In the genomic region with DNA sequence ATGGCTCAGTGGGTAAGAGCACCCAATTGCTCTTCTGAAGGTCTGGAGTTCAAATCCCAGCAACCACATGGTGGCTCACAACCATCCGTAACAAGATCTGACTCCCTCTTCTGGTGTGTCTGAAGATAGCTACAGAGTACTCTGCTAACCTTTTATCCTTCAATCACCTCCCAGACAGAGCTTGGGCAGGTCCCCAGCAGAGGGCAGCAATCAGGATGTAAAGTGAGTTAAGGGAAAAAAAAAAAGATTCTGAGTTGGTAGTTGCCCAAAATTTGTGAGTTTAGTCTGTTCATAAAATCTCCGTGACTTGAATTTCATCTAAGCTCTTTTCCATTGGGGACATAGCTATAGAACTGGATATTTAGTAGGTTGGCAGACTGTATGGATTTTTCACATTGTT, we compare ENCODE assay signal across 23 mouse cellular contexts. TPM values are rescaled to one million over a fixed set of nuclear protein-coding genes. Genes with fewer than 3 reads are reported as not detected.
DNase-seq lines count a peak whose midpoint lies in the region; ATAC-seq and TF ChIP-seq lines count a peak whose summit lies in the region.
"Not testable (repeated sequence)": the region's sequence is repeated elsewhere in the genome, so short reads cannot be mapped to it uniquely, and the experiment has no call there.
"Had no signal": no experiment of that assay in that cellular context is flagged by ENCODE, and none has a peak within 500 bp of the region (broad histone marks: within the 10 kb centered on the region; RNA-seq: fewer than 3 reads in every experiment).

No protein-coding gene starts in this region.

- DNase-seq in 3T3-L1 (ENCODE audit: low read depth, low spot score) (peak; percentile 21), ES-E14 (ENCODE audit: low read depth, low spot score) (peak; percentile 70)
- peak; percentile 39 to 42 for DNase-seq in cerebellum, postnatal 10 days
- not testable (repeated sequence) for DNase-seq in forebrain, embryonic 10.5 days (ENCODE audit: extremely low spot score, low spot score); hindbrain, postnatal 0 days (ENCODE audit: low spot score); left cerebral cortex, adult 2 months (ENCODE audit: extremely low spot score in 1 of 2, low spot score in 2 of 2)
- DNase-seq in lung, embryonic 14.5 days: peak; percentile 20
- DNase-seq in testis, postnatal 10 days (ENCODE audit: low spot score): peak; percentile 48

- peak; percentile 41 for TF ChIP-seq CTCF in hindbrain, postnatal 0 days (IDR thresholded peaks at IDR 0.05; ENCODE audit: low read depth)
- peak; percentile 11 for TF ChIP-seq CTCF in left cerebral cortex, adult 2 months (IDR thresholded peaks at IDR 0.05)
- TF ChIP-seq CTCF in lung, embryonic 14.5 days (IDR thresholded peaks at IDR 0.05; ENCODE audit: low read depth): peak; percentile 27; the same call in 1 of the 2 replicates

- intact Hi-C loops in left cerebral cortex, adult 2 months (cut with DNase I): not testable (repeated sequence)

- not testable (repeated sequence) for H3K27ac ChIP-seq in ES-E14 (ENCODE audit: insufficient read depth, low read depth, low read length, poor library complexity, severe bottlenecking); hindbrain, postnatal 0 days; left cerebral cortex, adult 2 months; lung, embryonic 14.5 days (ENCODE audit: low read depth)
- H3K27ac ChIP-seq in forebrain, embryonic 10.5 days: peak overlapping the region; percentile 74; the same call in 1 of the 2 replicates

- H3K36me3 ChIP-seq in ES-E14 (ENCODE audit: control insufficient read depth, insufficient read depth, low read length, poor library complexity, severe bottlenecking); forebrain, embryonic 10.5 days (replicated peaks); hindbrain, postnatal 0 days (ENCODE audit: insufficient read depth, low read length); lung, embryonic 14.5 days (ENCODE audit: insufficient read depth): not testable (repeated sequence)

- H3K9ac ChIP-seq in ES-E14 (ENCODE audit: insufficient read depth, low read depth, low read length, poor library complexity, severe bottlenecking); hindbrain, postnatal 0 days (replicated peaks; ENCODE audit: low read length); lung, embryonic 14.5 days: not testable (repeated sequence)

- H3K4me1 ChIP-seq in ES-E14 (ENCODE audit: control insufficient read depth in 2 of 2, insufficient read depth in 2 of 2, low read length in 2 of 2, poor library complexity in 1 of 2); hindbrain, postnatal 0 days (ENCODE audit: insufficient read depth, low read length); lung, embryonic 14.5 days (ENCODE audit: insufficient read depth): not testable (repeated sequence)
- H3K4me1 ChIP-seq in forebrain, embryonic 10.5 days: peaks cover 13% of the 10 kb centered on the region

- not testable (repeated sequence) for ATAC-seq in hindbrain, postnatal 0 days; lung, embryonic 14.5 days (ENCODE audit: insufficient read depth)

- in situ Hi-C loops in ES-E14 (cut with MboI; ENCODE audit: low sequenced_read_pairs in 2 of 2, unreplicated experiment in 2 of 2): not testable (repeated sequence)

- H3K9me3 ChIP-seq in ES-E14 (ENCODE audit: control insufficient read depth, insufficient read depth, low read depth, low read length); forebrain, embryonic 10.5 days; hindbrain, postnatal 0 days (ENCODE audit: low read length); lung, embryonic 14.5 days (ENCODE audit: low read depth, low read length): not testable (repeated sequence)

- H3K27me3 ChIP-seq in forebrain, embryonic 10.5 days (ENCODE audit: poor library complexity, severe bottlenecking); hindbrain, postnatal 0 days (ENCODE audit: insufficient read depth, low read length); lung, embryonic 14.5 days (ENCODE audit: insufficient read depth, low read length): not testable (repeated sequence)

- WGBS in forebrain, embryonic 10.5 days: 41% methylated on average over 2 of the region's 2 CpGs
- 48% methylated on average over 2 of the region's 2 CpGs for WGBS in hindbrain, postnatal 0 days
- WGBS in lung, embryonic 14.5 days: 70% methylated on average over 2 of the region's 2 CpGs

- H3K4me3 ChIP-seq in ES-E14 (ENCODE audit: insufficient read depth in 1 of 2, low read depth in 1 of 2, low read length in 2 of 2, poor library complexity in 1 of 2, severe bottlenecking in 1 of 2); forebrain, embryonic 10.5 days; hindbrain, postnatal 0 days (ENCODE audit: low read length); left cerebral cortex, adult 2 months; lung, embryonic 14.5 days (ENCODE audit: low read depth, low read length): not testable (repeated sequence)

- not testable (repeated sequence) for H3K4me2 ChIP-seq in hindbrain, postnatal 0 days (ENCODE audit: low read depth, low read length); lung, embryonic 14.5 days

TF ChIP-seq in ES-E14, 5 proteins besides CTCF, POLR2A, EP300 and RAD21:
- TF ChIP-seq ZNF384 (IDR thresholded peaks at IDR 0.05; ENCODE audit: low read depth, low read length): peak; percentile 78

RNA-seq across cellular contexts. Expression of gene Cma2, which starts 13.1 kb away (rescaled TPM):
- not detected in 2 replicates for total RNA-seq in ES-E14 (2012; rRNA removed)
- not detected in 2 replicates for polyA plus RNA-seq in forebrain, embryonic 10.5 days (2016; fragmentation: Nextera tagmentation; extraction: Ambion mirVana)
- not detected in 2 replicates for total RNA-seq in hindbrain, postnatal 0 days (2014; rRNA removed)
- polyA plus RNA-seq in hindbrain, postnatal 0 days (2015; fragmentation: Nextera tagmentation; extraction: Ambion mirVana): not detected in 2 replicates
- not detected for total RNA-seq in left cerebral cortex, adult 2 months (2021)
- not detected in 2 replicates for polyA plus RNA-seq in lung, embryonic 14.5 days (2014; fragmentation: Nextera tagmentation; extraction: Ambion mirVana)
- total RNA-seq: adrenal gland, postnatal 25 days; gastrocnemius, adult 18-20 months; heart, postnatal 36 days; layer of hippocampus, postnatal 36 days; left cerebral cortex, postnatal 36 days; monocyte, adult 5-6 weeks had no signal
- polyA plus RNA-seq: cerebellum, adult 2 months; cortical plate, adult 2 months; forebrain, embryonic 16.5 days; gonadal fat pad, adult 2 months; heart, embryonic 12.5 days; liver, embryonic 15.5 days; neural tube, embryonic 12.5 days; spleen, adult 2 months; stomach, embryonic 15.5 days had no signal

RNA-seq across cellular contexts. Expression of gene Cma1, which starts 19.4 kb away (rescaled TPM):
- not detected in 2 replicates for total RNA-seq in ES-E14 (2012; rRNA removed)
- polyA plus RNA-seq in forebrain, embryonic 10.5 days (2016; fragmentation: Nextera tagmentation; extraction: Ambion mirVana): not detected in 2 replicates
- 0.21 and 1.6 TPM in 2 replicates for total RNA-seq in hindbrain, postnatal 0 days (2014; rRNA removed)
- polyA plus RNA-seq in hindbrain, postnatal 0 days (2015; fragmentation: Nextera tagmentation; extraction: Ambion mirVana): 0.88 and 1.3 TPM in 2 replicates
- total RNA-seq in left cerebral cortex, adult 2 months (2021): not detected
- polyA plus RNA-seq in lung, embryonic 14.5 days (2014; fragmentation: Nextera tagmentation; extraction: Ambion mirVana): 3.7 and 4.4 TPM in 2 replicates
- total RNA-seq: left cerebral cortex, postnatal 36 days had no signal
- polyA plus RNA-seq: cerebellum, adult 2 months; heart, embryonic 12.5 days; neural tube, embryonic 12.5 days had no signal

RNA-seq across cellular contexts. Expression of gene Mcpt1, which starts 53.9 kb away (rescaled TPM):
- not detected in 2 replicates for total RNA-seq in ES-E14 (2012; rRNA removed)
- polyA plus RNA-seq in forebrain, embryonic 10.5 days (2016; fragmentation: Nextera tagmentation; extraction: Ambion mirVana): not detected in 2 replicates
- total RNA-seq in hindbrain, postnatal 0 days (2014; rRNA removed): not detected in 2 replicates
- polyA plus RNA-seq in hindbrain, postnatal 0 days (2015; fragmentation: Nextera tagmentation; extraction: Ambion mirVana): not detected in 2 replicates
- total RNA-seq in left cerebral cortex, adult 2 months (2021): not detected
- polyA plus RNA-seq in lung, embryonic 14.5 days (2014; fragmentation: Nextera tagmentation; extraction: Ambion mirVana): not detected in 2 replicates
- total RNA-seq: adrenal gland, postnatal 25 days; gastrocnemius, adult 18-20 months; heart, postnatal 36 days; layer of hippocampus, postnatal 36 days; left cerebral cortex, postnatal 36 days; monocyte, adult 5-6 weeks had no signal
- polyA plus RNA-seq: cerebellum, adult 2 months; cortical plate, adult 2 months; forebrain, embryonic 16.5 days; gonadal fat pad, adult 2 months; heart, embryonic 12.5 days; liver, embryonic 15.5 days; neural tube, embryonic 12.5 days had no signal
